Mouse (Mus musculus): ENCODE results near the gene Plppr4.

DNA sequence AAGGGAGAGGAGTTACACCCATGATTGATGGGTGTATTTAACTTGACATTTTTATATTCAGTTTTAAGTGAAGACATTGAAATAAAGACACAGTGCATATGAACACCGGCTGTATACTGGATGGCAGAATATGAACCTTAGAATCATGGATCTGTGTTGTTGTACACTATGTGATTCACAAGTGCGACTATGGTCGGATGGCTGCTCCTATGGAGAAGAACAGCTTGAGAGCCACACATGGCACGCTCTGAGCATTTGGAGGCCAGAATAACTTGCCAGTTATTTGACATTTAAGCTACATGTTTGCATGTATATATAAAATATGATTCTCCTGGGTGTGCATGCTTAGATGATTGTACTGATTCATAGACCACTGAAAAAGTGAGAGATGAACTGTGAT, 53.1 kb downstream of the Plppr4 start:
- TF ChIP-seq POLR2A (IDR thresholded peaks at IDR 0.05; ENCODE audit: control insufficient read depth in 1 of 2, insufficient read depth in 1 of 2, low read depth in 1 of 2, low read length in 2 of 2, poor library complexity in 1 of 2) = no peak
- no peak for TF ChIP-seq MYC (IDR thresholded peaks at IDR 0.05; ENCODE audit: low read depth, low read length)
- TF ChIP-seq MAX (IDR thresholded peaks at IDR 0.05; ENCODE audit: low read length) = no peak
- TF ChIP-seq CTCF (IDR thresholded peaks at IDR 0.05 in 2 of 3, conservative IDR thresholded peaks at IDR 0.05 in 1 of 3; ENCODE audit: control insufficient read depth in 1 of 3, insufficient read depth in 1 of 3, low read depth in 2 of 3, low read length in 3 of 3, poor library complexity in 1 of 3, severe bottlenecking in 1 of 3) = no peak
- no peak for TF ChIP-seq MAFK (IDR thresholded peaks at IDR 0.05; ENCODE audit: borderline replicate concordance, low read depth, low read length)
- no peak for TF ChIP-seq MEF2A (IDR thresholded peaks at IDR 0.05; ENCODE audit: extremely low read depth, insufficient replicate concordance, low read depth, low read length, poor library complexity, severe bottlenecking)
- no peak for TF ChIP-seq EP300 (IDR thresholded peaks at IDR 0.05; ENCODE audit: low read depth in 1 of 2, low read length in 2 of 2)
- no peak for TF ChIP-seq ZMIZ1 (IDR thresholded peaks at IDR 0.05; ENCODE audit: low read depth, low read length)
- TF ChIP-seq GATA1 (IDR thresholded peaks at IDR 0.05; ENCODE audit: low read depth, low read length) = no peak

All from MEL (cell line).